Mouse (Mus musculus) ES-E14 (cell line): ENCODE results near the gene Themis2. TPM values are rescaled to one million over a fixed set of nuclear protein-coding genes. Genes with fewer than 3 reads are reported as not detected.

Source experiments
- DNase-seq: peaks from one replicate; pipeline ENCODE4 v3.0.0-alpha.2; 2013; ENCODE audit warnings: low read depth, low spot score
- H3K27ac ChIP-seq: 2 replicates; pipeline ENCODE4 v1.5.1; 2012; ENCODE audit warnings: low read depth, mild to moderate bottlenecking, low read length, moderate library complexity, mixed read lengths; ENCODE audit not compliant: poor library complexity, insufficient read depth, severe bottlenecking
- H3K36me3 ChIP-seq: 2 replicates; pipeline ENCODE4 v1.6.1; 2012; ENCODE audit warnings: mild to moderate bottlenecking, low read length, moderate library complexity, mixed read lengths; ENCODE audit not compliant: control insufficient read depth, poor library complexity, insufficient read depth, severe bottlenecking
- H3K4me1 ChIP-seq, 2 experiments: fragments of 150-350 bp in 1 of 2; sonication (generic) in 1 of 2; 2 replicates each; pipeline ENCODE4 v1.6.1; 2012; ENCODE audit warnings: low read length in 2 of 2, mild to moderate bottlenecking in 1 of 2, mixed read lengths in 1 of 2; ENCODE audit not compliant: control insufficient read depth in 2 of 2, insufficient read depth in 2 of 2, poor library complexity in 1 of 2
- H3K4me3 ChIP-seq, 2 experiments: fragments of 150-350 bp in 1 of 2; sonication (generic) in 1 of 2; 2 replicates each; pipeline ENCODE4 v1.5.1; 2012; ENCODE audit warnings: low read length in 2 of 2, low read depth in 1 of 2, mild to moderate bottlenecking in 1 of 2, mixed read lengths in 1 of 2; ENCODE audit not compliant: insufficient read depth in 1 of 2, poor library complexity in 1 of 2, severe bottlenecking in 1 of 2
- H3K9ac ChIP-seq: 2 replicates; pipeline ENCODE4 v1.6.1; 2012; ENCODE audit warnings: low read depth, mild to moderate bottlenecking, low read length, mixed read lengths; ENCODE audit not compliant: poor library complexity, insufficient read depth, severe bottlenecking
- H3K9me3 ChIP-seq: fragments of 150-350 bp; sonication (generic); 2 replicates; pipeline ENCODE4 v1.6.1; 2012; ENCODE audit warnings: low read depth, mild to moderate bottlenecking, low read length; ENCODE audit not compliant: control insufficient read depth, insufficient read depth
- CHD2 ChIP-seq: IDR thresholded peaks from 2 replicates; pipeline ENCODE4 v1.6.1; 2014; ENCODE audit warnings: mild to moderate bottlenecking, low read depth, low read length, inconsistent platforms
- HCFC1 ChIP-seq: IDR thresholded peaks from 2 replicates; pipeline ENCODE4 v1.6.1; 2012; ENCODE audit warnings: low read length, inconsistent platforms, borderline replicate concordance; ENCODE audit not compliant: insufficient read depth
- MAFK ChIP-seq: IDR thresholded peaks from 2 replicates; pipeline ENCODE4 v1.6.1; 2014; ENCODE audit warnings: mild to moderate bottlenecking, low read depth, low read length, inconsistent platforms; ENCODE audit not compliant: insufficient read depth
- ZC3H11A ChIP-seq: IDR thresholded peaks from 2 replicates; pipeline ENCODE4 v1.6.1; 2012; ENCODE audit warnings: low read depth, mild to moderate bottlenecking, inconsistent platforms, low read length, borderline replicate concordance
- ZNF384 ChIP-seq: IDR thresholded peaks from 2 replicates; pipeline ENCODE4 v1.6.1; 2012; ENCODE audit warnings: low read depth, low read length, inconsistent platforms
- in situ Hi-C, 2 experiments: fragments of 600-800 bp; cut with MboI; formaldehyde crosslinking; loops; one replicate each; pipeline ENCODE4 v1.15.1; 2025; ENCODE audit warnings: low sequenced_read_pairs in 2 of 2, inconsistent platforms in 1 of 2; ENCODE audit not compliant: unreplicated experiment in 2 of 2
- total RNA-seq: library from RNA; depleted of rRNA; stranded (reverse); fragments of 300-350 nt; gene quantifications from 2 replicates; pipeline ENCODE4 v1.2.3, GENCODE M21; 2012; rRNA removed

Themis2 gene
- 1.1 and 1.3 TPM in 2 replicates for total RNA-seq

GRCm38 (mm10) chr4:132796196-132796886 lies at the start of gene Themis2:
Gene Themis2, minus strand, starts transcription at chr4:132796387.
- no peak within 1 kb of the TSS for H3K27ac ChIP-seq
- in situ Hi-C loops = no loop called here
- TF ChIP-seq HCFC1 = no peak
- no peak for TF ChIP-seq ZC3H11A
- TF ChIP-seq CHD2 = no peak
- no peak for TF ChIP-seq MAFK
- TF ChIP-seq ZNF384 = no peak

GRCm38 (mm10) chr4:132843705-132844071 lies 47.5 kb upstream of the Themis2 start:
- Histone ChIP-seq H3K36me3 (peaks cover 9% of the 10 kb centered on the region), H3K27ac (no peak overlapping the region), H3K9ac (no peak overlapping the region), H3K4me1 (peaks cover 0 to 2% of the 10 kb centered on the region in 2 experiments; a peak in 1 of 4 replicates), H3K4me3 (no peak overlapping the region), H3K9me3 (no peaks in the 10 kb centered on the region; the same call in 1 of the 2 replicates)
- in situ Hi-C loops = no loop called here
- no peak for DNase-seq
- TF ChIP-seq MAFK = no peak

More at GRCm38 (mm10) chr4:132796196-132796886, at the start of gene Themis2:
- DNase-seq = peak; percentile 77
- Histone ChIP-seq H3K9me3 (no peaks in the 10 kb centered on the region), H3K4me1 (no peaks in the 10 kb centered on the region), H3K4me3 (peak within 1 kb of the TSS; percentile 74 to 77), H3K9ac (peak within 1 kb of the TSS; percentile 66), H3K36me3 (no peaks in the 10 kb centered on the region)

GRCm38 (mm10) chr4:132842970-132843704 lies 47.0 kb upstream of the Themis2 start, which contains the start of gene Ppp1r8:
Gene Ppp1r8, minus strand, starts transcription at chr4:132843169.
- Histone ChIP-seq H3K4me1 (peaks cover 0 to 2% of the 10 kb centered on the region in 2 experiments; a peak in 1 of 4 replicates), H3K9ac (peak within 1 kb of the TSS; percentile 98), H3K9me3 (no peaks in the 10 kb centered on the region; the same call in 1 of the 2 replicates), H3K4me3 (peak within 1 kb of the TSS; percentile 71 to 96), H3K27ac (peak within 1 kb of the TSS; percentile 48), H3K36me3 (peaks cover 12% of the 10 kb centered on the region)
- in situ Hi-C loops = no loop called here
- TF ChIP-seq ZNF384 (peak; percentile 84), CHD2 (no peak)
- DNase-seq = peak; percentile 91

GRCm38 (mm10) chr4:132842281-132842906 lies 46.2 kb upstream of the Themis2 start:
- Histone ChIP-seq H3K36me3 (peaks cover 18% of the 10 kb centered on the region), H3K9me3 (no peaks in the 10 kb centered on the region; the same call in 1 of the 2 replicates), H3K4me1 (peaks cover 0 to 2% of the 10 kb centered on the region in 2 experiments; a peak in 1 of 4 replicates), H3K4me3 (peak overlapping the region; percentile 71 to 96), H3K9ac (peak overlapping the region; percentile 98), H3K27ac (peak overlapping the region; percentile 48)
- in situ Hi-C loops = no loop called here
- DNase-seq = peak; percentile 15
- TF ChIP-seq CHD2 (no peak), MAFK (no peak), ZNF384 (no peak), ZC3H11A (no peak), HCFC1 (no peak)
